Mouse (Mus musculus) left cerebral cortex, adult 9 months (tissue): Measurements from ENCODE around the gene Shisa7.
"Not testable (repeated sequence)": the region's sequence is repeated elsewhere in the genome, so short reads cannot be mapped to it uniquely, and the experiment has no call there.

Experiments
- DNase-seq, 2 experiments: peaks; one replicate each; pipeline ENCODE4 v3.0.0; 2022; ENCODE audit warnings: low spot score in 2 of 2

The Shisa7 gene

DNA sequence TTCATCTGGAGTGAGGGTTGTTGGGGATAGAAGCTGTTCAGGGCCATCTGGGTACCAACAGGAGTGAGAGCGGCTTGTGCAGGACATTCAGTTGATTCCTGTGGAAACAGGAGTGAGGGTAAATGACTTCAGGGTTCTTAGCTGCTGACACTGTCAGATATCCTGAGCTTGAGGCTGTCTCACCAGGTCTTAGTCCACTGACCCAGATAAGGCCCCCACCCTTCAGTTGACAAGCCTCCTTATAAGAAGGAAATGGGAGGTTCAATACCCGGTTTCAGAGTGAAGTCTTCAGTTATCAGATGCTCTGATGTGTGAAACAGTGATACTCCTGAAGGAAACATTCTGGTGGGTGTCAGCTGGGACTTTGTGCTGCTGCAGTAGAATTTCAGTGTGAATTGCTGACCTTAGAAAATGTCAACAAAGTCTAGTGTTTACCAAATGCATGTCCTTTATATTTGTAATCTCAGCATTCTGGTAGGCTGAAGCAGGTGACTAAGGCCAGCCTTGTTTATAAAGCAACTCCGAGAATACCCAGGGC is 49.8 kb downstream of the Shisa7 start:
- DNase-seq: no peak

DNA sequence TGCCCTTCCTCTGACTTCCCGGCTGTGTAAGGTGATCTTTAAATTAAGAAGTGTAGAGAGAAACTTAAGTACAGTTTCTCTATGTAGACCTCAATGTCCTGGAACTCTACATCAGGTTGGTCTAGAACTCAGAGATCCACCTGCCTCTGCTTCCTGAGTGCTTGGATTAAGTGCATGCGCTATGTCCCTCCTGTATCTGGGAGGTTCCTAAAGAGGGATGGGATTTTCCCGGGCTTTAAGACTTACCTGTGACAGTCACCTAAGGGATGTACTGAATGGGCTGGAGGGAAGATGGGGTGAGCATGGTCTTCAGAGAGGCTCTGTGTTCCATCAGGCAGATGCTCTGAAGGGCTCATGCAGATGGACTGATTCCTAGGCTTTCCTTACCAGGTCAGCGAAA is 50.8 kb downstream of the Shisa7 start:
- DNase-seq: no peak

DNA sequence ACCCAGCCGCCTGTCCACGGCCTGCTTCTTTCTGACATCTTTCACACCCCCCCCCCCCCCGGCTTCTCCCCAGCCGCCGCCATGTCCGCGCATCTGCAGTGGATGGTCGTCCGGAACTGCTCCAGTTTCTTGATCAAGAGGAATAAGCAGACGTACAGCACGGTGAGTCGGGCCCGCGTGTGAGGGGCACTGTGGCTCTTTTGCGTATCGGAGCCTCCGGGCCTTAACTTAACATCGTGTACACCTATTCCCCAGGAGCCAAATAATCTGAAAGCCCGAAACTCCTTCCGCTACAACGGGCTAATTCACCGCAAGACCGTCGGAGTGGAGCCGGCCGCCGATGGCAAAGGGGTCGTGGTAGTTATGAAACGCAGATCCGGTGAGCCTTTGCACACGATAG is 51.2 kb downstream of the Shisa7 start:
- not testable (repeated sequence) for DNase-seq

DNA sequence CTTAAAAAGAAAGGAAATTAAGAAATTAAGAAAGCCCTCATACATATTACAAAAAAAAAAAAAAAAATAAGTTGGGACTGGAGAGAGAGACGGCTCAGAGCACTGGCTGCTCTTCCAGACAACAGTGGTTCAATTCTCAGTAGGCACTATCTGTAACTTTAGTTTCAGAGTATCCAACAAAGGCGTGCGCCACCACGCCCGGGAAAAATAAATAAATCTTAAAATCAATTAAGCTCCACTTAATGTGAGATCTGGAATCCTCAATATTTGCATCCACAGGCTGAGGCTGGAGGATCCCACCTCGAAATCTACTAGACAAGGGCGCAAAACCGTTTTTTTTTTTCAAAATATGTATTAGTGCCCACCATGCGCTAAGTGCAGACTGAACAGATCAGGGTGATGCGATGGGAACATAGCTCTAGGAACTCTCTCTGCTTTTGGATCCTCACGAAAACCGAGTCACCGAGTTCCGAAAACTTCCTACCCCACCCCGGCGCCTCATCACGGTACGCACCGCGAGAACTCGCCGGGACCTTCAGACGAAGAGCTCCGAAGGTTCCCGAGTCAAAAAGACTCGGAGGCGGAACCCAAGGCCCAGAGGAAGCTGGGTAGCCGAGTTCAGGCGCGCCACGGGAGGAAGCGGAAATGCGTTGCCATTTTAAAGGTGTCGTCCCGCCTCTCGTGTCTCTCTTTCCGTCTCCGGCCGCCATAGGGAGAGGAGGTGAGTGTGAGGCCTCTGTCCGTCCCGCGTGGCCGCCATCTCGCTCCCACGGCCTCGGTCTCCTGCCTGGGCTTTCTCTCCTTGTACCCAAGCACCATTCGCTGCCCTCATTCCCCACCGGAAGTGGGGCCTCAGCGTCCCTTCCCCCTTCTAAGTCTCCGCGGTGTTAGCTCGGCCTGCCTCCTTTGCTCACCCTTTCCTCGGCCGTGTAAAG is 52.0 kb downstream of the Shisa7 start, which contains the start of gene Rpl28:
Gene Rpl28 (plus strand): TSS at position 597 of the 935 bp plus-strand sequence.
- peak; percentile 90 to 97 for DNase-seq

DNA sequence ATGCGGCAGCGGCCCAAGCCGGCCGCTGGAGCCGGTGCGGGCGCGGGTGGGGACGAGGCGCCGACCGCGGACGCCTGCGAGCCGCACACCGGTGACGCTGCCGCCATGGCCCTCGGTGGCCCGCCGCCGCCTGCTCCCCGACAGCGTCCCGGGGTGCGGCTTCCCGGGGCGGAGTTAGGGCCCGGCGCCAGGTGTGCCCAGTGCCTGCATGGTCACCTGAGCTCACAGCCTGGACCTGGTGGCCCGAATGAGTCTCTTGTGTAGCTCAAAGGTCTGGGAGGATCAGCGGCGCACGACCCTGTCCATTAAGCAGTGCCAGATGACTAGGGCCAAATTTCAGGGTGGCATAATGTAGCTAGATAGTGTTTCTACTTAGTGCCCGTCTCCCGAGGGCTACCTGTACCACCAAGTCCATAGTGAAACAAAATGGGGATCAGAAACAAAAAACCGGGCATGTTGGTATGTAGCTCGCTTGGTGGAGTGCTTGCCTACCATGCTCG is 55.0 kb downstream of the Shisa7 start, which contains the start of gene Tmem238:
Gene Tmem238 (minus strand): TSS at position 221 of the 500 bp plus-strand sequence.
- DNase-seq: no peak

DNA sequence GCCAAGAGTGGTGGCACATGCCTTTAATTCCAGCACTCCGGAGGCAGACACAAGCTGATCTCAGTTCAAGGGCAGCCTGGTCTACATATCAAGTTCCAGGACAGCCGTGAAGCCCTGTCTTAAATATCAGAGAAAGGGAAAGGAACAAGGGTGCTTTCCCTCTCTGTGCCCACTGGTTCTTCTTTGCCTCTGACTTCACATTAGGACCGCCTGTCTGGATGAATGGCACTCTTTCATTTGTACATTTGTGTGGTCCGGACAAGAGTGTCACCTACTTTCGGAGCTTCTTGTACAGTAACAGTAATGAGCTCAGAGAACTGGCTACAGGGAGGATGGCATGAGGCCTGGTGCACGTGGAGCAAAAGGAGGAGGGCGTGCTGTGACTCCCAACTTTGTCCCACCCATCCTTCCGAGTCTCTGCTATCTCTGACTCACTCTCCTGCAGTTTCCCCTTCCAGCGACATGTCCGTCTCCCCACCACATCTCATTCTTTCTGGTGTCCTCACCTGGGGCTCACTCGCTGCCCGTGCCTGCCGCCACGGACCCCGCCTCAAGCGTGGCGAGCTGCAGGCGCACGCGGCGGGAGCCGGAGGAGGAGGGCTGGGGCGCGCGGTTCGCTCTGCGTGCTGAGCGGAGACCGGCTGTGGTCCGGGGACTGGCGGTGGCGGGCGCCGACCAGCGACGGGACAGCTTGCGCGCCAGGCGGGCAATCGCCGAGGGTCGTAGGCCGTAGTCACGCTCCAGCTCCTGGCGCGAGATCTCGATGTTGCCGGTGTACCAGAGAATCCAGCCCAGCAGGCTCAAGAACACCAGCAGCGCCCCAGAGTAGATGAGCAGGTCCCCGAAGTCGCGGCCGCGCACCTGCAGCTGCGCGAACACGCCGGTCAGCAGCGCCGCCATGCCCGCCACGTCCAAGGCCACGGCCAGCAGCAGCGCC is 55.7 kb downstream of the Shisa7 start:
- DNase-seq: peak in 1 of 2 experiments; percentile 50

DNA sequence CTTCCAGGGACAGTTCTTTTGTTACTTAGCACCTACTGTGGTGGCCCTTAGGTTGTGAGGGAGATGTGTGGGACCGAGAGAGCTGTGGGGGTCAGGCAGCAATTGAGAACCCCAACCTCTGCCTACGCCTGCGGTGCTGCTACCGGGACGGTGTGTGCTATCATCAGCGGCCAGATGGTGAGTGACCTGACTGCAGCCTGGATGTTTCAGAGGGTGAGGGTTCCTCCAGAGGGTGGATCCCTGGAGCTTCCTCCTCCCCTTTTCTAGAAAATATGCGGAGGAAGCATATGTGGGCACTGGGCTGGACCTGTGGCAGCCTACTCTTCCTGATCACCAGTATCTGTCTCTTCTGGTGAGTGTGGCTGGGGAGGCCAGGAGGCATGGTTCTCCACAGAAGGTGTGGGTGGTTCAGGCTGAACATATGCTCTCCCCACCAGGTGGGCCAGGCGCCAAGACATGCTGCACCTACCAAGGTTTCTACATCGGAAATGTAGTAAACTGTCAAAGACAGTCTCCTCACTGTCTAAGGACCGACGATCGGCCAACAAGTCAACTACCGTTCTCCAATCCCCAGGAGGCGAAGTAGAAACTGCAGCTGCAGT is 60.7 kb downstream of the Shisa7 start:
- peak in 1 of 2 experiments; percentile 45 for DNase-seq

DNA sequence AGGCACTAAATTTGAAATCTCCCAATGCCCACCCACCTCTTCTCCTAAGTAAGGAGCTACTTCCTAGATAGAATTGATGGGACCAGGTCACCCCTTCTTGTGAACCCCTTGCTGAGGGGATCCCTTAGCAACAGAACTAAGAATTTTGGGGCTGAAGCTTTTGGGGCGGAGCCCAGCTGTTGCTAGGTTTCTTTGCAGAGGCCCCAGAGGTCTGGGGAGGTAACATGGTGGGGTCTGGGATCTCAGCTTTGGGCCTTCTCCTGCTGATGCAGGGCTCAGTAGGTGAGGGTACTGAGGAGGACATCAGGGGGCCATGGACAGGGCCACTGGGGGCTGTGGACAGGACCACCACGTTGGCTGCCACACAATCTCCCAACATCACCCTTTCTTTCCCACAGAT is 61.7 kb downstream of the Shisa7 start, which contains the start of the genes Il11 and Tmem190:
Gene Il11 (minus strand): TSS at position 101 of the 400 bp plus-strand sequence.
Gene Tmem190 (plus strand): TSS at position 179 of the 400 bp plus-strand sequence.
- DNase-seq: no peak

DNA sequence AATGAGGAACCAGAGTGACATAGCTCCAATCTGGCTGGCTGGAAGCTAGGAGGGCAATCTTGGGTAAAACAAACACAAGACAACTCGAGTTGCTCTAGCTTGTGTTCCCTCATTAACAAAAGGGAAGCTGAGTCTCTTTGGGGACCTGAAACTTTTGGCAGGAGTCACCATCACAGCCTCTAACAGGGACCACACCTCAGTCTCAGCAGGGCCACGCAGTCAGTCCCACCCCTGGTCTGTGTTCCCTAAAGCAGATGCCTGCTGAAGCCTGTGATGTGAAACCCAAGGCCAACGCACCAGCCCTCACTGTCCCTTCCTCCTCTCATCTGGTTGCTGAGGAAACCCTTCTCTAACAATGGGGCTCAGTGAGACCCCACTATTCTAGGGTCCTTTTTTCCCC is 62.4 kb downstream of the Shisa7 start:
- DNase-seq: no peak

DNA sequence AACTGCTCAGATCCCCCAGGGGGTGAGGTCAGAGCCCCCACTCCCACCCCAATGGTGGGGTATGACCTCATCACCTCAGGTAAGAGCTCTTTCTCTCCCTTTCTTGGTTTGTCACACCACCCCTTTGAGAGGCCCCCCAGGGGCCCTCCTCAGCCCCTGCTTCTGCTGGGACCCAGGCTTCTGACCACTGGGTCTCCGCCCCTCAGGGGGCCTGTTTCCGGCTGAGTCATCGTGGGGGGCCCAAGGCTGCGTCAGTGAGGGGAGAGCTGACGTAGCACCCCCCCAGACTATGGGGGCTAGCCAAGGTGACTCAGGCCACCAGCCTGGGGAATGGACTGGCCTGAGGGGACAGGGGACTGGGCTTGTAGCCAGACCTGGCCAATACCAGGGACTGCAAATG is 64.6 kb downstream of the Shisa7 start:
- DNase-seq: no peak

DNA sequence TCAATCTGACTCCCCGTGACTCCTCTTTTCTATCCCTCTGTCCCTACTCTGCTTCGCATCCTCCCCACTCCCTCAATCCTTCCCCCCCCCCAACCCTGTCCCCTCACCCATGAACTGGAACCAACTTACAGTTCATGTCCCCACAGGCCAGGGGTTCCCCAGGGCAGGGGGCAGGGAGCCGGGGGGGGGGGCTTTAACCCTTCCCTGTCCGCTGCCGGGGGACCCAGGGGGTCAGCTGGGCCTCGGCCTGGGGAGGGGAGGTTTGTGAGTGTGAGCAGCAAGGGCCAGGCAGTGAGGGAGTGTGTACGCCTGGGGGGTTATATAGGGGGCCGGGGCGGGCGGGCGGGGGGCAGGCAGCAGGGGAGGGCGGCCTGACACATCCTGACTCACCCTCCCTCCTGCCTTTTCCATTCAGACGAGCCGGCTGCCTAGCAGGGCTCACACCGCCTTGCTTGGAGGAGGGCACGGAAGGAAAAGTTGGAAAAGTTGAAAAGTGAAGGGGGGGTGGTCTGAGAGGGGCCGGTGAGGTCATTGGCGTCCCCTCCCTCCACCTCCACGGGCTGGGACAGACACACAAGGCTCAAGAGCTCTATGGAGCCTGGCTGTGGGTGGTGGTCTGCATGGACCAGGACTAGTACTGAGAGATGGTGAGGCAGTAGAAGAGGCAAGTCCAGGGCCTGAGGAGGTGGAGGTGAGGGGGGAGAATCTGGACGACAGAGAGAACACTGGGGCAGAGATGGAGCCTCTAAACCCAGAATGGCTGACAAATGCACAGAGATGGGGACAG is 66.5 kb downstream of the Shisa7 start:
- no peak for DNase-seq

DNA sequence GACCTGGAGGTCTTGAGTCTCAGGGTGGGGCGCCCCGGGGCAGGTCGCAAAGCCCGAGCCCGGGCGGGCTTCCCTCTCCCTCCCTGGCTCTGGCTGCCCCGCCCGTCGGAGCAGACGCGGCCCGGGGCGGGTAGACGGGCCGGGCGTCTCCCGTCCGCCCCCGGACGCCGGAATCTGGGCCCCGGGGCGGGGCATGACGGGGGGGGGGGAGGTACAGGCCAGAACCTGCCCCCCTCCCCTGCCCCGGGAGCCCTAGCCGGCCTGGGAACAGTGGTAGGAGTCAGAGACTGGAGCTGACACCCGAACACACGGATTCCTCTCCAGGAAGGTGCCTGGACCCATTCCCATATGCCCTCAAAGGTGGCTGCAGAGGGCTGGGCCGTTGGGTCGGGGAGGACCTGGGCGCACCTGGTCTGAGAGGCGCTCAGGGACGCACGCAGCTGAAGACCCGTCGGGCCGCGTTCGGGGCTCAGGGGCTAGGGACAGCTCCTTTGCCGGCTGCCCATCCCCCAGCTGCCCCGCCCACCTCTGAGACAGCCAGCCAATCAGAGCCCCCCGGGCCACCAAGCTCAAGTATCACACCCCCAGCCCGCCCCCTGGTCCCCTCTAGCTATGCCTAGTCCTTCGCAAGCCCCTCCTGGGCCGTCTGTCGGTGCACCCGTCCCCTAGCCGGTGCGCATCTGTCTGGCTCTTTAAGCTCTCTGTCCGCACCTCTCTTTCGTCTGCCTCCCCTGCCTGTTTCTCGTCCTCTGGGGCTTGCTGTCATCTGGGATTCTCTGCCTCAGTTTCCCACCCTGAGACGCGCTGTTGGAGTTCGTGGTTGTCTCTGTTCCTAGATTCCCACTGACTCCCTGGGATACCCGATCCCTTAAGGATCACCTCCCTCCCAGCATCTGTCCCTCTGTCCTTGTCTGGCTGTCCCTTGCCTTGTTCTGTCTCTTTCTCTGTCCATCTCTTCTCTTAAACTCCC is 67.3 kb downstream of the Shisa7 start:
- no peak for DNase-seq

DNA sequence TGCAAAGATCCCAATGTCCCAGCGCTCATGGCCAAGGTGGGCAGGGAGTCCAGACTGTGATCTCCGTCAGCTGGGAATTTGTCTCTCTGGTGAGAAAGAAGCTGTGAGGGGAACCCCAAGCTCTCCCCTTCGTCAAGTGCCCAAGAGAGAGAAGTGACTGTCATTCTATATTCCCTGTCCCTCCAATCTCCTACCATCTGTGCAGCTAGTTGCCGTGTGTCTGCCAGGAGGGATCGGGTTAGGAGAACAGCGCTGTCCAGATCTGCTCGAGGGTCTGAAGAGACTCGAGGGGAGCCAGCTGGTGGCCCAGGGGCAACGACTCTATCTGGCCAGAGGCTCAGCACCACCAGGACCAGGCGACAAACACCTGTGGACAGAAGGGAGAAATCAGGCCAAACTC is 68.4 kb downstream of the Shisa7 start:
- no peak for DNase-seq
